Mouse (Mus musculus) kidney, adult 2 months (tissue): ENCODE results near the gene Ddc. TPM values are rescaled to one million over a fixed set of nuclear protein-coding genes. Genes with fewer than 3 reads are reported as not detected.

Source experiments
- DNase-seq: peaks from one replicate; pipeline ENCODE4 v3.0.0; 2021
- H3K27ac ChIP-seq: fragments of 200-500 bp; 2 replicates; pipeline ENCODE4 v1.5.1; 2012; ENCODE audit warnings: low read depth, low read length, control low read depth, inconsistent platforms; ENCODE audit not compliant: insufficient read depth
- H3K27me3 ChIP-seq: fragments of 200-500 bp; replicated peaks from 2 replicates; pipeline ENCODE4 v1.6.1; 2012; ENCODE audit warnings: mild to moderate bottlenecking, moderate library complexity, low read length, inconsistent platforms; ENCODE audit not compliant: control insufficient read depth, insufficient read depth
- H3K36me3 ChIP-seq: fragments of 200-500 bp; 2 replicates; pipeline ENCODE4 v1.6.1; 2012; ENCODE audit warnings: mild to moderate bottlenecking, moderate library complexity, low read length, inconsistent platforms; ENCODE audit not compliant: control insufficient read depth, insufficient read depth
- H3K4me1 ChIP-seq: fragments of 200-500 bp; 2 replicates; pipeline ENCODE4 v1.6.1; 2011; ENCODE audit warnings: low read length; ENCODE audit not compliant: control insufficient read depth, insufficient read depth
- H3K4me3 ChIP-seq: fragments of 200-500 bp; 2 replicates; pipeline ENCODE4 v1.5.1; 2011; ENCODE audit warnings: mild to moderate bottlenecking, low read depth, low read length, control low read depth; ENCODE audit not compliant: insufficient read depth
- CTCF ChIP-seq: fragments of 200-500 bp; conservative IDR thresholded peaks from 2 replicates; pipeline ENCODE4 v1.5.1; 2011; ENCODE audit warnings: low read depth, mild to moderate bottlenecking, control low read depth, low read length, moderate library complexity, mixed read lengths; ENCODE audit not compliant: insufficient read depth, insufficient read length
- POLR2A ChIP-seq: fragments of 200-500 bp; IDR thresholded peaks from one replicate; pipeline ENCODE4 v1.6.1; 2011; ENCODE audit warnings: low read depth, low read length, control low read depth
- WGBS: fragments of 180-500 bp; shearing (Covaris S2); methylation state at CpG from one replicate; pipeline ENCODE4 v1.1.7; 2018; 5-methylcytosine and 5-hydroxymethylcytosine counted together
- polyA plus RNA-seq: library from polyadenylated mRNA; depleted of rRNA; stranded (reverse); fragments of >200 nt; gene quantifications from 2 replicates; pipeline ENCODE4 v1.2.3, GENCODE M21; 2012

Ddc gene
- polyA plus RNA-seq, 1 experiment, result 103 TPM

DNA sequence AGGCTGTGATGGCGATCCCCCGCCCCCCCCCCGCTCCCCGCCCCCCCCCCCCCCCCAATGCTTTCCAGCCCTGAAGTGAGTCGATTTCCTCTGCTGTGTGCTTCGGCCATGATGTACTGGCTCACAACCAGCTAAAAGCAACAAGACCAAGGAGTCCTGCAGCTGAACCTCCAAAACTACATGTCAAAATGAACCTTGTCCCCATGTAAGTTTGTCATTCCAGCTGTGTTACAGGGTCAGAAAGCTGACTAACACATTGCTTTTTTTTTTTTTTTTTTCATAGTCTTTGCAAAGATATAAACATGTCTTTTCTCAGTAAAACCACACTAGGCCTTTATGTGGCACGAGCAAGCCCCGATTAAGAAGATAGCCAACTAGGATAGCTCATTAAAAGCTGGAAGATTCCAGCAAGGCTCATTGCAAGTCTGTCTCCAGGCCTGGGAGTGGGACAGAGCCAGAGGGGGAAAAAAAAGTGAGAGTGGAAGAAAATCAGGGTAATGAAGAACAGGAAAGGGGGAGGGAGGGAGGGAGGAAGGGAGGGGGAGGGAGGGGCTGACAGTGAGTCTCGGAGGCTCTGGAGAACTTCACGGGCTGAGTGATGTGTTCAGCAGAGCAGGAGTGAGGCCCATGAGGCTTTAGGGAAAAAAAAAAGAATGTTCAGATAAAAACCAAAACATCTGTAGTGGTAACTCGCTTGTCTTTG, 19.5 kb downstream of the Ddc start:
- Histone ChIP-seq H3K4me3 (no peak overlapping the region), H3K27ac (no peak overlapping the region; the same call in 1 of the 2 replicates), H3K4me1 (no peaks in the 10 kb centered on the region), H3K27me3 (no peaks in the 10 kb centered on the region), H3K36me3 (no peaks in the 10 kb centered on the region)
- TF ChIP-seq POLR2A (no peak), CTCF (no peak)
- DNase-seq, result peak; percentile 37
- WGBS, result 26% methylated on average over 11 of the region's 11 CpGs

DNA sequence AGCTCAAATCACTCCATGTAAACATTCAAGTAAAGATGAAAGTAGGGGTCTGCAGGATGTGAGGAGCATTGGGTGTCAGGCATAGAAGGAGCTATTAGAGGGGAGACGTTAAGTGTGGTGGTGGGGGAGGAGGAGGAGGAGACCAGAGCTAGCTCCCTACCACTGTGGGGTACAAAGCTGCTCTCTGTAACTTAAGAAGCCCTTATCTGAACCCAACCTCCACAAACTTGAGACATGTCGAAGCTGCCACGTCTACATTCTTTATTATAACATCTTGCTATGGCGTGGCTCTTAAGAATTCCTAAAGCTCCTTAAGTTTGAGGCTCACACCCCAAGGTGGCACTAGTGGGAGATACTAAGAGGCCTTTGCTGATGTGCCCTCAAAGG, 20.1 kb downstream of the Ddc start:
- DNase-seq, result no peak
- no peaks in the 10 kb centered on the region for H3K36me3 ChIP-seq
- no peaks in the 10 kb centered on the region for H3K4me1 ChIP-seq
- TF ChIP-seq POLR2A, result no peak
- WGBS, result 74% methylated on average over 4 of the region's 4 CpGs
- H3K4me3 ChIP-seq, result no peak overlapping the region
- H3K27me3 ChIP-seq, result no peaks in the 10 kb centered on the region
- no peak overlapping the region for H3K27ac ChIP-seq

DNA sequence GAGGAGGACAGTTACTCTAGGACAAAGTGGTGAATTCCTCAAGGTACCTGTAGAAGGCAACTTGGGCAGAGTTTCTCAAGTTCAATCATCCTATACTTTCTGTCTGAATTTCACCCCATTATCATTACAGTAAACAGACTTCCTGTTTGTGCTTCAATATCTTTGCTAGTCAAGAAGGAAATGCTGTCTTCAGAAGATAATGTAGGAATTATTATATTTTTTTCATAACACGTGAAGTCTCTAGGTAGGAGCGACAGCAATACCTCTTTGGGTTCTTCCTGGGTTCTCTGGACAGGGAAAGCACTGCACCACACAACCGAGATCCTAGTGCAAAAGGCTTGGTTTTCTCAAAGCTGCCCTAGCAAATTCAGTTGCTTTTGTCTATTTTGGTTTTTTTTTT, 21.6 kb downstream of the Ddc start:
- WGBS, result 77% methylated on average over 3 of the region's 3 CpGs
- DNase-seq, result no peak
- Histone ChIP-seq H3K27me3 (no peaks in the 10 kb centered on the region), H3K36me3 (no peaks in the 10 kb centered on the region), H3K4me3 (no peak overlapping the region), H3K27ac (no peak overlapping the region), H3K4me1 (no peaks in the 10 kb centered on the region)
- TF ChIP-seq POLR2A, result no peak

DNA sequence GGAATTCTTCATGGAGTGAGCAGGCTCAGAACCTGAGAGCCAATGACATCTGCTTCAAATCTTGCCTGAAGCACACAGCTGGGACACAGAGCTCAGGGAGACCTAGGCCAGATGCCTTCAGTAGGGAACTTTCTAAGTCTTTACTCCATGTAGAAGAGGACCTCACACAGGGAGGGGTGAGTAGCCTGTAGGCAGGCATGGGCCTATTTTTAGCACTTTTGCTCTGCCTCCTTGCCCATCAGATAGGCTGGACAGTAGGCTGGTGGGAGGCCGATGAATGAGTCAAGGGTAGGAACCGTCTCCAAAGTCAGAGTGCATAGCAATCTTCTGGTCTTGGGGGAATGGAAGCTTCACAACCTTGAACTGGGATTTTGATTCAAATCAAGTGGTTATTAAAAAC, 22.7 kb downstream of the Ddc start:
- TF ChIP-seq POLR2A, result no peak
- no peak overlapping the region for H3K4me3 ChIP-seq
- H3K27ac ChIP-seq, result no peak overlapping the region
- no peak for DNase-seq
- 90% methylated on average over 2 of the region's 2 CpGs for whole genome bisulfite sequencing
- H3K36me3 ChIP-seq, result no peaks in the 10 kb centered on the region
- no peaks in the 10 kb centered on the region for H3K4me1 ChIP-seq
- H3K27me3 ChIP-seq, result no peaks in the 10 kb centered on the region

DNA sequence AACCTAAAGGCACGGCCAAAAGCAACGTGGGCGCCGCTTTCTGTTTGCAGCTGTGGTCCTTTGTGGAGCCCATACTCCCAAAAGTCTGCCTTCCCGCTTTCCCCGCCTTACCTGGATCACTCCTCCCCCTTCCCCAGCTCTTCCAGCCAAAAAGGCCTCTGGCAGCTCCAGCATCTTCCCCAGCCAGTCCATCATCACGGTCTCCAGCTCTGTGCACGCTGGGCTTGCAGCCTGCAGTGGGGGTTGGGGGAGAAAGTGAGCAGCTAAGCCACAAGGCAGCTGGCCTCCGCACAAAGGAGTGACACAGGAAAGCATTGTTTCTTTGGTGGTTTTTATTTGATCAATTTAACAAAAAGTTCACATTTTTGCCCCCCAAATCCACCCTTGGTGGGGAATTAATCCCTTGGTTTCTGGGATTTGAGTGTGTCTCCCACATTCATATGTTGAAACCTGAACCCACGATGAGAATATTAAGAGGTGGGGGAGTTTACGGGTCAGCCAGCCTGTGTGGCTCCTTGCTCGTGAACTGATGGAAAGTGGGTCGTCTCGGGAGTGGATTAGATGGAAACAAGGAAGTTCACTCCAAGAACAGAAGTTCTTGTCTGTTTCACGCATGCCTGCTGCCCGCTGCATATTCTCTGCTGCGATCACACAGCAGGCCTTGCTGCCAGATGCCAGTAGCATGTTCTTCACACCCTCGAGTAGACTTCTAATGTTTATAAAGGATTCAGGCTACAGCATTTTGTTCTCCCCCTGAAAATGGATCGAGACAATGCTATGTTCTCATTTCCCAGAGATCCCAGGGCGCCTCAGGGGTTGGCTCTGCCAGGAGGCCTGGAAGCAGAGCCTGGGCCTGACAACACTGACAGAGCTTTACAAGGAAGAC, 24.7 kb downstream of the Ddc start:
- Histone ChIP-seq H3K27me3 (no peaks in the 10 kb centered on the region), H3K4me1 (no peaks in the 10 kb centered on the region), H3K27ac (no peak overlapping the region), H3K36me3 (no peaks in the 10 kb centered on the region), H3K4me3 (no peak overlapping the region)
- TF ChIP-seq CTCF (no peak), POLR2A (no peak)
- DNase-seq, result no peak
- WGBS, result 71% methylated on average over 20 of the region's 20 CpGs

DNA sequence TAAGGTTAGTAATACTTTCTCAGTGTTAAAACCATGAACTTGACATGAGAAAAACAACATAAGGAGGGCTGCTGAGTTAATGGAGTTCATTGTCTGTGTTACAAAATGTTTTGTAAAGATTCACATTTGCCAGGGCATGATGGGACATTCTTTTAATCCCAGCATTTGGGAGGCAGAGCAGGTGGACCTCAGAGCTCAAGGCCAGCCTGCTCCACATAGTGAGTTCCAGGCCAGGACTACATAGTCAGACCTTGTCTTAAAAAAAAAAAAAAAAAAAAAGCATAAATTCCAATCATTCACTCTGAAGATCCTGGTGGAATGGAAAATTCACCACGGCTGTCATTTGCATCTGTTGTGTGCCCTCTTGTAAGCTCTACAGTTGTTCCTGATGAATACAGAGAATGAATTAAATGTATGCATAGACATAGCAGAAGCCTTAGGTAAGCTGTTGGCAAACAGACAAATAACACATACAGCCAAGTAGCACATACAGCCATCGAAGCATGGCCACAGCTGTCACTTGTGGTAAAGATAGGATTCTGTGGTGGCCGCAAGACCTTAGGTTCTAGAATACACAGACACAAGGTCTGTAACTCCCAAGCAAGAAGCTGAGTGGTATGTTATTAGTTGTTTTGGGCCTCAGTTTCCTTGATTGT, 25.7 kb downstream of the Ddc start:
- Histone ChIP-seq H3K27me3 (no peaks in the 10 kb centered on the region), H3K4me3 (no peak overlapping the region), H3K27ac (no peak overlapping the region), H3K36me3 (no peaks in the 10 kb centered on the region), H3K4me1 (no peaks in the 10 kb centered on the region)
- 88% methylated on average over 3 of the region's 3 CpGs for WGBS
- DNase-seq, result no peak
- TF ChIP-seq CTCF, result no peak
- no peak for TF ChIP-seq POLR2A

DNA sequence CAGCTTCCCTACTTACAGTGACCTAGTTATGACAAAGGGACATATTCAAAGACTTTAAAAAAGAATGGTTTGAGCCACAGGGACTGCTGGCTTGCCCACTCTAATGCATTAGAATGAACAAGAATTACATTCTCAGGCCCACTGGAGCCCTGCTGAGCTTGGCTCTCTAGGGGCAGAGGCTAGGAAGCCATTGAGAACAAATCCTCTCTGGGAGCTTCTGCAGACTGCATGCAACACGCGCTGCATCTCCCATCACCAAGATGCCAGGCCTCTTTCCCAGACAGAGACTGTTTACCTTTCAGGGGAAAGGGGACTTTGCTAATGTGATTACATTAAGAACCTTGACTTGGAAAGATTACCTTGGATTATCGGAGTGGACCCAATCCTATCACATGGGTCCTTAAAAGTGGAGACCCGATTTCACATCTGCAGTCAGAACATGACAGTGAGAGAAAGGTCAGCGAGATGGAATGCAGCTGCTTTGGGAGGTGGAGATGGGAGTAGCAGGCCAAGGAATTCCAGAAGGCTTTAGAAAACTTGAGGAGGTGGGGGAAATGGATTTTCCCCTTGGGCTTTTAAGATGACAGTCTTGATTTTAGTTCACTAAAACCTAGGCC, 26.6 kb downstream of the Ddc start:
- H3K27me3 ChIP-seq, result no peaks in the 10 kb centered on the region
- no peaks in the 10 kb centered on the region for H3K4me1 ChIP-seq
- DNase-seq, result no peak
- no peak overlapping the region for H3K4me3 ChIP-seq
- H3K27ac ChIP-seq, result no peak overlapping the region
- no peak for TF ChIP-seq POLR2A
- no peak for TF ChIP-seq CTCF
- H3K36me3 ChIP-seq, result no peaks in the 10 kb centered on the region
- WGBS, result 75% methylated on average over 5 of the region's 5 CpGs
